Mouse (Mus musculus) forebrain, embryonic 13.5 days (tissue): ENCODE measurements at regions not wholly inside any gene's neighbourhood (a gene's known extent, or its start where the extent isn't known, plus 50 kb on each side); places are given as distances from the start of the nearest gene placed in this dataset.

ENCODE experiments used
- ATAC-seq: fragments of 200-750 bp; cut with Nextera tagmentation; 2 replicates; pipeline ENCODE4 v1.8.0; 2017
- H3K27ac ChIP-seq: fragments of 300-500 bp; sonication (generic); 2 replicates; pipeline ENCODE4 v1.5.1; 2015; ENCODE audit warnings: inconsistent platforms, mild to moderate bottlenecking, moderate library complexity
- H3K27me3 ChIP-seq: fragments of 300-500 bp; sonication (generic); 2 replicates; pipeline ENCODE4 v1.6.1; 2015; ENCODE audit warnings: mild to moderate bottlenecking, inconsistent platforms
- H3K36me3 ChIP-seq: fragments of 300-500 bp; sonication (generic); 2 replicates; pipeline ENCODE4 v1.6.1; 2015; ENCODE audit warnings: mild to moderate bottlenecking, inconsistent platforms; ENCODE audit not compliant: poor library complexity, severe bottlenecking
- H3K4me1 ChIP-seq: fragments of 300-500 bp; sonication (generic); 2 replicates; pipeline ENCODE4 v1.6.1; 2015; ENCODE audit warnings: inconsistent platforms
- H3K4me2 ChIP-seq: fragments of 300-500 bp; sonication (generic); 2 replicates; pipeline ENCODE4 v1.6.1; 2015; ENCODE audit warnings: inconsistent platforms, mild to moderate bottlenecking, moderate library complexity
- H3K4me3 ChIP-seq: fragments of 300-500 bp; sonication (generic); 2 replicates; pipeline ENCODE4 v1.5.1; 2015; ENCODE audit warnings: mild to moderate bottlenecking, inconsistent platforms
- H3K9ac ChIP-seq: fragments of 300-500 bp; sonication (generic); 2 replicates; pipeline ENCODE4 v1.6.1; 2015; ENCODE audit warnings: mild to moderate bottlenecking, inconsistent platforms
- H3K9me3 ChIP-seq: fragments of 300-500 bp; sonication (generic); replicated peaks from 2 replicates; pipeline ENCODE4 v1.6.1; 2016; ENCODE audit warnings: inconsistent platforms
- WGBS: fragments of 180-500 bp; shearing (Covaris S2); methylation state at CpG from one replicate; pipeline ENCODE4 v1.1.7; 2015; 5-methylcytosine and 5-hydroxymethylcytosine counted together

GRCm38 (mm10) chr5:29929381-29929780 is 83.5 kb upstream of the Il6 start:
- 95% methylated on average over 2 of the region's 2 CpGs for WGBS
- ATAC-seq, result no peak
- H3K4me3 ChIP-seq, result no peak overlapping the region

GRCm38 (mm10) chr5:29947225-29947624 is 65.7 kb upstream of the Il6 start:
- Histone ChIP-seq H3K4me1 (peaks cover 5% of the 10 kb centered on the region), H3K27me3 (no peaks in the 10 kb centered on the region), H3K4me3 (no peak overlapping the region), H3K9me3 (no peaks in the 10 kb centered on the region), H3K36me3 (no peaks in the 10 kb centered on the region), H3K9ac (no peak overlapping the region), H3K4me2 (no peak overlapping the region), H3K27ac (no peak overlapping the region)
- no peak for ATAC-seq
- 64% methylated on average over 2 of the region's 2 CpGs for WGBS

More at GRCm38 (mm10) chr5:29929381-29929780, 83.5 kb upstream of the Il6 start:
- Histone ChIP-seq H3K4me2 (no peak overlapping the region), H3K9me3 (no peaks in the 10 kb centered on the region), H3K27me3 (no peaks in the 10 kb centered on the region), H3K36me3 (no peaks in the 10 kb centered on the region), H3K27ac (no peak overlapping the region), H3K4me1 (no peaks in the 10 kb centered on the region), H3K9ac (no peak overlapping the region)

GRCm38 (mm10) chr5:29948161-29948560 is 64.8 kb upstream of the Il6 start:
- no peak overlapping the region for H3K4me2 ChIP-seq
- no peak for ATAC-seq
- no peaks in the 10 kb centered on the region for H3K36me3 ChIP-seq
- no peak overlapping the region for H3K27ac ChIP-seq
- H3K27me3 ChIP-seq, result no peaks in the 10 kb centered on the region
- peaks cover 9% of the 10 kb centered on the region for H3K4me1 ChIP-seq
- no peaks in the 10 kb centered on the region for H3K9me3 ChIP-seq
- H3K4me3 ChIP-seq, result no peak overlapping the region
- H3K9ac ChIP-seq, result no peak overlapping the region
- WGBS, result 68% methylated on average over 3 of the region's 3 CpGs

GRCm38 (mm10) chr5:29950456-29951170 is 62.3 kb upstream of the Il6 start:
- ATAC-seq, result no peak
- Histone ChIP-seq H3K9me3 (no peaks in the 10 kb centered on the region), H3K4me1 (peaks cover 9% of the 10 kb centered on the region), H3K27ac (no peak overlapping the region), H3K36me3 (no peaks in the 10 kb centered on the region), H3K4me3 (no peak overlapping the region), H3K9ac (no peak overlapping the region), H3K4me2 (no peak overlapping the region), H3K27me3 (no peaks in the 10 kb centered on the region)
- 89% methylated on average over 5 of the region's 5 CpGs for WGBS

- no peak overlapping the region for H3K4me2 ChIP-seq
- no peak for ATAC-seq
- no peak overlapping the region for H3K27ac ChIP-seq
- no peaks in the 10 kb centered on the region for H3K27me3 ChIP-seq
- H3K9me3 ChIP-seq, result no peaks in the 10 kb centered on the region
- no peak overlapping the region for H3K9ac ChIP-seq
- WGBS, result 56% methylated on average over 7 of the region's 7 CpGs
- H3K4me1 ChIP-seq, result peaks cover 9% of the 10 kb centered on the region
- H3K4me3 ChIP-seq, result no peak overlapping the region
- no peaks in the 10 kb centered on the region for H3K36me3 ChIP-seq
These were observed 61.2 kb upstream of the Il6 start for GRCm38 (mm10) chr5:29951381-29952350.
